Mouse (Mus musculus) ES-E14 (cell line): ENCODE results near the gene Ldhd. TPM values are rescaled to one million over a fixed set of nuclear protein-coding genes. Genes with fewer than 3 reads are reported as not detected.
"Not testable (repeated sequence)": the region's sequence is repeated elsewhere in the genome, so short reads cannot be mapped to it uniquely, and the experiment has no call there.

Experiments
- DNase-seq: peaks from one replicate; pipeline ENCODE4 v3.0.0-alpha.2; 2013; ENCODE audit warnings: low read depth, low spot score
- H3K27ac ChIP-seq: 2 replicates; pipeline ENCODE4 v1.5.1; 2012; ENCODE audit warnings: low read depth, mild to moderate bottlenecking, low read length, moderate library complexity, mixed read lengths; ENCODE audit not compliant: poor library complexity, insufficient read depth, severe bottlenecking
- H3K36me3 ChIP-seq: 2 replicates; pipeline ENCODE4 v1.6.1; 2012; ENCODE audit warnings: mild to moderate bottlenecking, low read length, moderate library complexity, mixed read lengths; ENCODE audit not compliant: control insufficient read depth, poor library complexity, insufficient read depth, severe bottlenecking
- H3K4me1 ChIP-seq, 2 experiments: fragments of 150-350 bp in 1 of 2; sonication (generic) in 1 of 2; 2 replicates each; pipeline ENCODE4 v1.6.1; 2012; ENCODE audit warnings: low read length in 2 of 2, mild to moderate bottlenecking in 1 of 2, mixed read lengths in 1 of 2; ENCODE audit not compliant: control insufficient read depth in 2 of 2, insufficient read depth in 2 of 2, poor library complexity in 1 of 2
- H3K4me3 ChIP-seq, 2 experiments: fragments of 150-350 bp in 1 of 2; sonication (generic) in 1 of 2; 2 replicates each; pipeline ENCODE4 v1.5.1; 2012; ENCODE audit warnings: low read length in 2 of 2, low read depth in 1 of 2, mild to moderate bottlenecking in 1 of 2, mixed read lengths in 1 of 2; ENCODE audit not compliant: insufficient read depth in 1 of 2, poor library complexity in 1 of 2, severe bottlenecking in 1 of 2
- H3K9ac ChIP-seq: 2 replicates; pipeline ENCODE4 v1.6.1; 2012; ENCODE audit warnings: low read depth, mild to moderate bottlenecking, low read length, mixed read lengths; ENCODE audit not compliant: poor library complexity, insufficient read depth, severe bottlenecking
- H3K9me3 ChIP-seq: fragments of 150-350 bp; sonication (generic); 2 replicates; pipeline ENCODE4 v1.6.1; 2012; ENCODE audit warnings: low read depth, mild to moderate bottlenecking, low read length; ENCODE audit not compliant: control insufficient read depth, insufficient read depth
- CHD2 ChIP-seq: IDR thresholded peaks from 2 replicates; pipeline ENCODE4 v1.6.1; 2014; ENCODE audit warnings: mild to moderate bottlenecking, low read depth, low read length, inconsistent platforms
- HCFC1 ChIP-seq: IDR thresholded peaks from 2 replicates; pipeline ENCODE4 v1.6.1; 2012; ENCODE audit warnings: low read length, inconsistent platforms, borderline replicate concordance; ENCODE audit not compliant: insufficient read depth
- MAFK ChIP-seq: IDR thresholded peaks from 2 replicates; pipeline ENCODE4 v1.6.1; 2014; ENCODE audit warnings: mild to moderate bottlenecking, low read depth, low read length, inconsistent platforms; ENCODE audit not compliant: insufficient read depth
- ZC3H11A ChIP-seq: IDR thresholded peaks from 2 replicates; pipeline ENCODE4 v1.6.1; 2012; ENCODE audit warnings: low read depth, mild to moderate bottlenecking, inconsistent platforms, low read length, borderline replicate concordance
- ZNF384 ChIP-seq: IDR thresholded peaks from 2 replicates; pipeline ENCODE4 v1.6.1; 2012; ENCODE audit warnings: low read depth, low read length, inconsistent platforms
- in situ Hi-C, 2 experiments: fragments of 600-800 bp; cut with MboI; formaldehyde crosslinking; loops; one replicate each; pipeline ENCODE4 v1.15.1; 2025; ENCODE audit warnings: low sequenced_read_pairs in 2 of 2, inconsistent platforms in 1 of 2; ENCODE audit not compliant: unreplicated experiment in 2 of 2
- total RNA-seq: library from RNA; depleted of rRNA; stranded (reverse); fragments of 300-350 nt; gene quantifications from 2 replicates; pipeline ENCODE4 v1.2.3, GENCODE M21; 2012

Ldhd gene
- total RNA-seq, 1 experiment, result 0.49 TPM

DNA sequence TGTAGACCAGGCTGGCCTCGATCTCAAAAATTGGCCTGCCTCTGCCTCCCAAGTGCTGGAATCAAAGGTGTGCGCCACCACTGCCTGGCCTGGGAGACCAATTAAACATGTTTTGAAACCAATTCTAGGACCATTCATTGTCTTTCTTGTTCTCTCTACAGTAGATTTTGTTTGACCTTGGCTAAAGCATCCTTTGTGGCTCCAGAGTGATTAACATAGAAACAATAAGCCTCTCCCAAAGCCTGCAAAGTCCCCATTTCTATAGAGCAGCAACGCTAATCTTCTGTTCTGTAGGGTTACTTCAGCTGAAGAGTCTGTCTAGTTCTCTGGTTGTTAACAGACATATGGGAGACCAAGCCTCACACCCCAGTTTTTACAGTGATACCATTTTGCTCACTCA is 20.5 kb upstream of the Ldhd start:
- no peaks in the 10 kb centered on the region for H3K36me3 ChIP-seq
- in situ Hi-C loops, result no loop called here
- H3K9me3 ChIP-seq, result no peaks in the 10 kb centered on the region
- H3K4me3 ChIP-seq, result no peak overlapping the region
- H3K4me1 ChIP-seq, result peaks cover 13 to 19% of the 10 kb centered on the region in 2 experiments
- no peak for DNase-seq
- no peak overlapping the region for H3K9ac ChIP-seq
- 0 out of 2 replicates have a peak, but pooled peaks have one; percentile 38 for TF ChIP-seq CHD2
- TF ChIP-seq MAFK, result no peak
- H3K27ac ChIP-seq, result peak overlapping the region; percentile 67; the same call in 1 of the 2 replicates

DNA sequence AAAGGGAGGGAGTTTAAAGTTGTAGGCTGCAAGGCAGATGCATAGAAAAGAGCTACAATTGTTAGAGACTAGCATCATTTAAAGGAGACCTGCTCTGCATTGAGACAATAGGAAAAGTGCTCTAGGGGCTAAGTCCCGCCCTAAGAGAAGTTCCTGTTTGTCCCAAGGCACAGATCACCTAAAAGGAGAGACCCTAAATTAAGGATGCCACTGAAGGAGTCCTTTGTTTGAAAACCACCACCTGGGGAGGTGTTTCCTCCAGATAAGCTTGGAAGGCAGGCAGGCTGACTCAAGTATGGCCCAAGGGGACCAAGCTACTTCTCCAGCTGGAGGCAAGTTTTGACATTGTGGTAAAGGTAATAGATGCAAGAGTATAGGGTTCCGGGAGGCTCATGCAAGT is 18.7 kb upstream of the Ldhd start:
- in situ Hi-C loops, result no loop called here
- H3K9ac ChIP-seq, result no peak overlapping the region
- H3K9me3 ChIP-seq, result no peaks in the 10 kb centered on the region
- peak overlapping the region; percentile 65 for H3K27ac ChIP-seq
- H3K36me3 ChIP-seq, result no peaks in the 10 kb centered on the region
- TF ChIP-seq MAFK (no peak), HCFC1 (no peak), ZNF384 (no peak), CHD2 (no peak), ZC3H11A (no peak)
- H3K4me3 ChIP-seq, result no peak overlapping the region
- peaks cover 13 to 17% of the 10 kb centered on the region in 2 experiments for H3K4me1 ChIP-seq
- DNase-seq, result peak; percentile 79

DNA sequence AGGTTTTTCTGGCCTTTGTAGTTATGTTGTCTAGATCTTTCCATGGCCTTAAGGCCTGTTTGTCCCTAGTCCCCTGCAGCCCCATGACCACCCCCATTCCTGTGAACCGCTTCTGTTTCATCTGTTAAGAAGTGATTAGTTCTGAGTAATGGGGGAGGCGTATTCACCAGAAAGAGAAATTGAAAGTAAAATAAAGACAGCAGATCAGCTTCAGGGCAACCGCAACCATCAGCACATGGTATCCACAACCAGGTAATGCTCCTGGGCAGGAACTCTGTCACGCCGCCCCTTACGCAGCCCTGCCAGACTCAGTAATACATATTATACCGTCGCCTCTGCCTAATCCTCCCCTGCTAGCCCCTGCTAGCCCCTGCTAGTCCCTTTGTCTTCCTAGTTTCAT is 15.5 kb upstream of the Ldhd start:
- Histone ChIP-seq H3K9me3 (no peaks in the 10 kb centered on the region), H3K4me3 (no peak overlapping the region), H3K9ac (peak overlapping the region; percentile 49; the same call in 1 of the 2 replicates), H3K27ac (no peak overlapping the region), H3K4me1 (peaks cover 11 to 14% of the 10 kb centered on the region in 2 experiments), H3K36me3 (no peaks in the 10 kb centered on the region)
- DNase-seq, result no peak
- in situ Hi-C loops, result no loop called here
- TF ChIP-seq HCFC1 (no peak), ZNF384 (no peak), CHD2 (no peak), ZC3H11A (no peak), MAFK (no peak)

DNA sequence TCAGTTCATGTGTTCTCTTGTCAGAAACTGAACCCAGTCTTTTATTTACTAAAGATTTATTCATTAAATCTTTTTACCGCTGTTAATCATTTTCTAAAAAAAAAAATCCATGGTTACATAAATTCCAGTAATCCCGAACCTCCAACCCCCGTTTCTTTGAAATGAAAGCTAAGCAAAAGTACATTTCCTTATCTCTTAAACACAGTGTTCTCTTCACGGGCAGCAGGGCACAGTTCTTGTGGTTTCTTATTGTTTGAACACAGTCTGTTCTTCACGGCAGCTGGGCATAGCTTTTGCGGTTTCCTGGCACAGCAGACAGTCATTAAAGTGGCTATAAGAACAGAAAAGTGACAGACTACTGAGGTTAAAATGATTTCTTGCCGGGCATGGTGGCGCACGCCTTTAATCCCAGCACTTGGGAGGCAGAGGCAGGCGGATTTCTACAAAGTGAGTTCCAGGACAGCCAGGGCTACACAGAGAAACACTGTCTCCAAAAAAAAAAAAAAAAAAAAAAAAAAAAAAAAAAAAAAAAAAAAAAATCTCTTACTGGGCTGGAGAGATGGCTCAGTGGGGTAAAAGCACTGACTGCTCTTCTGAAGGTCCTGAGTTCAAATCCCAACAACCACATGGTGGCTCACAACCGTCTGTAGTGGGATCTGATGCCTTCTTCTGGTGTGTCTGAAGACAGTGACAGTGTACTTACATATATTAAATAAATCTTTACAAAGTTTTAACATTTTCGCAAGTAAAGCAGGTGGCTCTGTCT is 14.3 kb upstream of the Ldhd start:
- H3K9ac ChIP-seq, result peak overlapping the region; percentile 43; the same call in 1 of the 2 replicates
- peak; percentile 90 for TF ChIP-seq ZNF384

More for the DNA sequence above, 14.3 kb upstream of the Ldhd start:
- H3K27ac ChIP-seq, H3K36me3 ChIP-seq, DNase-seq, in situ Hi-C loops, H3K9me3 ChIP-seq: not testable (repeated sequence)
- Histone ChIP-seq H3K4me1 (peaks cover 6 to 12% of the 10 kb centered on the region in 2 experiments), H3K4me3 (peak overlapping the region; percentile 90 to 95; a peak in 3 of 4 replicates)
